Mouse (Mus musculus) urinary bladder, postnatal 25 days (tissue): ENCODE measurements at regions not wholly inside any gene's neighbourhood (a gene's known extent, or its start where the extent isn't known, plus 50 kb on each side); places are given as distances from the start of the nearest gene placed in this dataset.

Experiments used
- DNase-seq: peaks from one replicate; pipeline ENCODE4 v3.0.0; 2022; ENCODE audit warnings: low spot score

GRCm38 (mm10) chr15:59786706-59787425 is 229.5 kb downstream of the 4933412E24Rik start:
- DNase-seq: peak; percentile 33

GRCm38 (mm10) chr15:59785981-59786380 is 230.4 kb downstream of the 4933412E24Rik start:
- no peak for DNase-seq

DNA sequence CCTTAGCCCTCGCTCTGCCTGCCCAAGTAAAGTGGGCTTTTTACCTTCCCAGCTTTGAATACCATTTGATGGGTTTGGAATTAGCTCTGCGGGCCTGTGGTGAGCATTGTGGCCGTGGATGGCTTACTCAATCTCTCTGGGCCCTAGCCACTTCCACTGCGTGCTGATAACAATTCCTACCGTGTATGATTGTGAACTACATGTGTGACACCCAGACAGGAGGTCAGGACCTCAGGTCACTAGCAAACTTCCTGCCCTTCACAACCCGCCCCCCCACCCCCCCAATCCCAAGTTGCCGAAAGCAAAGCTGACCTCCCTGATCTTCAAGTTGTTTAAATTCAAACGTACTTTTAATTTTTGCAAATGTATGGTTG is 231.9 kb downstream of the 4933412E24Rik start:
- no peak for DNase-seq

GRCm38 (mm10) chr15:59783782-59784555 is 232.4 kb downstream of the 4933412E24Rik start:
- peak; percentile 28 for DNase-seq

- no peak for DNase-seq
Measured at GRCm38 (mm10) chr15:59783393-59783781, 233.0 kb downstream of the 4933412E24Rik start.

DNA sequence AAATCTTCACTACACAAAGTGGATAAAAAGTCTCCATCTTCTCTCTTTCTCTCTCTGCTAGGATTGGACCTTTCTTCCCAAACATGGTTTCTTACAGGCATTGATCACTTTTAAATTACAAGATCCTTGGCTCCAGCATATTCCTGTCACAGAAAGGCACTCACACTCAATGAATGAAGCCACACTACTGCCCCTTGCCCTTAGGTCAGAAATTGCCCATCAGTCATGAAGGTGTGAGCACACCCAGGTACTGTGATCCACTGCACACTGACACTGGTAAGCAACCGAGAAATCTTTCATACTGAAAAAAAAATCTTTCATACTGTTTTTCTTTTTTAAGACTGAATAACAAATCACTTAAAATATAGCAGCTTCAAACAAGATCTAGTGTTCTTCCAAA is 235.9 kb downstream of the 4933412E24Rik start:
- no peak for DNase-seq

DNA sequence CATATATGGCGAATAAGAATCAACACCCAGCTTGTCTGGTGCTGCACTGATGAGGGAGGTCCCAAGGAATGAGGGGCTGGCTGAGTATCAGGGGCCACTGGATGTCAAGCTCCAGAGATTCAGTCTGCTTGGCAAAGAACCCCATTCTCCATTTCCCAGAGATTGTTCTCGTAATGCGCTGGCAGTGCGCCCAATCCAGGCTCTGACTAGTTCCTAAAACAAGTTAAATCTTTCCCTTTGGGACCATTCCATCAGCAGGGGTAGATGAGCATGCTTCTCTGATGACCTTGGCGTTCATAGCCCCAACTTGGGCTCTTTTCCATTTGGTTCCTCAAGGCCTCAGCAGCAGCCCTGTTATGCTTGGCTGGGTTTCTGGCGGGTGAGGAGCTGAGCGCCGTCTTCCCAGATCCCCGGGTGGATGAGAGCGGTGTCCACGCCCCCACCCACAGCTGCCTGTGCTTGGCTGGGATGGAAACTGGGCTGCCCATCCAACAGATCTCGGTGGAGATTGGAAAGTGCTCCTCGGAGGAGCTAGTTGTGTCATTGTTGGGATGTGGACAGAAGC is 239.0 kb downstream of the 4933412E24Rik start:
- DNase-seq: peak; percentile 66

GRCm38 (mm10) chr15:59775781-59776180 is 240.6 kb downstream of the 4933412E24Rik start:
- no peak for DNase-seq

DNA sequence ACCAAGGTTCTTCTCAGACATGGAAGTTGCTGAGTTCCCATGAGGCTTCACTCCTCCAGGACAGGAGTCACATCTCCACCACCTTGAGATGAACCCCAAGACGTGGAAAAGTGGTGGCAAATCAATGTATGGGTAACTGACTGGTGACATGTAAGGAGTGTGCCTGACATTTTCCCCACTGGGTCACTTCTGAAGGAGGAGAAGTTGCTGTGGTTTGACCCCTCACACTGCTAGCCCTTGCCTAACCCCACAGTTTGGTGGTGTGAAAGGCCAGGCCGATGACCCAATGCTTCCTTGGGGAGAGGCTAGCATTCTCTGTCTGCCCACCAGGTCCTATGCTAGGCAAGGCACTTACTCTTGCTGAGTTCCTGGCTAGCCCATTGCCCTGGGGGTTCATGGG is 242.4 kb downstream of the 4933412E24Rik start:
- DNase-seq: no peak

DNA sequence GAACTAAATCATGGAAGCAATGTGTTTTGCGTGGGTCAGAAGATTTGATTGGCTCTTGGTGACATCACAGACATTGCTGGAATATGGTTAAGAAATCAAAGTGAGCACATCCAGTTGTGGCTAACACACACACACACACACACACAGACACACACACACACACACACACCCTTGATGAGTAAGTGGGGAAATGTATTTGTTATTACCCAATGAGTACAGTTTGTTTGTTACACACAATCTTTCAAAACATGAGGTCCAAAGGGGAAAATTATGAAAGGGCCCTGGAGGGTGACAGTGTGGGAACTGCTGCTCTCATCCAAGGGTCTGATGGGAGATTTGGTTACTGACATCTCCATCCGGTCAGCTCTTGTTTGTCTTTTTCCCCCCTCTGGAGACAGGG is 243.8 kb downstream of the 4933412E24Rik start:
- no peak for DNase-seq

- DNase-seq: no peak
Measured at GRCm38 (mm10) chr15:59762061-59762460, 254.4 kb downstream of the 4933412E24Rik start.

DNA sequence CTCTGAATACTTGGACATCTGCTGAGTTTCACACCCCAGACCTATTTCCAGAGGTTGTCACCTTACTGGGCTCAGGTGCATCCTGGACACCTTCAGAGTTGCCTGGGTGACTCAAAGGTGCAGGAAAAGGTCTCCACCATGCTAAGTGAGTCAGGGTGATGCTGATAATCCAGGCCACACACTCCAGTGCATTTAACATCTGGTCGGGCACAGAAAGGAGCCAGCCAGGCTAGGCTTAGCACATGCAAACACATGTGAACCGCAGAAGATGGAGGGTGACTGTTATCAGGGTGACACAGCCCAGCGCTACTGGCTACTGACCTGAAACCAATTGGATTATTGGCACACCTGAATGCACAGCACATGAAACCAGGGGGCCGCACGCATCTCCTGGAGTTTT is 255.9 kb downstream of the 4933412E24Rik start:
- DNase-seq: no peak

DNA sequence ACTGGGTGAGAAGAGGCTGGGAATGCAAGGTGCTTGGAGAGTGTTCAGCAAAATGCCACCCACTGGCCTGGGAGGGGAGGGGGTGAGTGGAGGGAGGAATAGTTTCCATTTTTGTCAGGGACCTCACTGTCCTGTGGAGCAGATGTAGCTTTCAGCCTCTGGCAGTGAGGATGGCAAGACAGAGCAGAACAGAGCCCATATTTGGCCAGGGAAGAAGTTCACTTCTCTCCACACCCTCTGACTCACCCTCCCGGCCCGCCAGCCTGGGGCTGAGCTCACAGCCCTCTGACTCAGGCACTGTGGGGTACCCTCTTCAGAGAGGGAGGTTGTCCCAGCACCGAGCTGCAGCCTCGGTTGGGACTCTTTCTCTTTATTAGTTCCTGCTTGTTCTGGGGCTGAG is 256.8 kb downstream of the 4933412E24Rik start:
- DNase-seq: peak; percentile 63

GRCm38 (mm10) chr15:59758971-59759370 is 257.4 kb downstream of the 4933412E24Rik start:
- DNase-seq: no peak

DNA sequence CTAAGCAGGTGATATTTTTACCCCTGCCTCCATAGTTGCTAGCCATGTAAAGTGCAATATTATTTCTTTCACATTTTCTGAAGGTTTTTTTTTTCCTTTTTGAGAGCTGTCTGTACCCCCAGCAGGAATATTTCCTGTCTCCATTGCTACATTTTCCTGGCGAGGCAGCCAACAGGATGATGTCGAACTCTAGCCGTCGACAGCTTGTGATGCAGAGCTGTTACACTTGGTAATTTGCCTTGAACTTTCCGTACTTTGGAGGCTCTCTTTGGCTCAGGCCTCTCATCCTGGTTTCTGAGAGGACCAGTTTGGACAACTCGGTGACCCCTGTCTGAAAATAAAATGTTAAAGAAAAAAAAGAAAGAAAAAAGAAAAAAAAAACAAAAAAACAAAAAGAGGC is 260.3 kb downstream of the 4933412E24Rik start:
- DNase-seq: no peak

GRCm38 (mm10) chr15:59754906-59755305 is 261.5 kb downstream of the 4933412E24Rik start:
- DNase-seq: no peak

- DNase-seq: no peak
Measured at GRCm38 (mm10) chr15:59752277-59752676, 264.1 kb downstream of the 4933412E24Rik start.

DNA sequence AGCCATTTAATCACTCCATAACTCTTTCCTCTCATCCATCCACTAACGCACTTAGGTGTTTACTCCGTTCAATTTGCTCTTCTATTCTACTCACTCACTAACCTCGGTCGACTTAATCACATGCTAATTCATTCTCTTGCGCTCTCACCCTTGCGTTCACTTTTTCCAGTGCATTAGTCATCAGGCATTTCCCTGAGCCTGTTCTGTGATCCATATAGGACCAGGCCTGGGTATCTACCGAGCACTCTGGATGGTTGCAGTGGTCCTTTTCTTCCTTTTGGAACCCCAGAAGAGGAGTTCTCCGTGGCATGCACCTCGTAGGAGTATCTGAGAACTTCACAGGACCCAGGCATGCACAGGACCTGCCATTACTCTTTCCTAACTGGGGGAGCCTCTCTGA is 270.1 kb downstream of the 4933412E24Rik start:
- no peak for DNase-seq

DNA sequence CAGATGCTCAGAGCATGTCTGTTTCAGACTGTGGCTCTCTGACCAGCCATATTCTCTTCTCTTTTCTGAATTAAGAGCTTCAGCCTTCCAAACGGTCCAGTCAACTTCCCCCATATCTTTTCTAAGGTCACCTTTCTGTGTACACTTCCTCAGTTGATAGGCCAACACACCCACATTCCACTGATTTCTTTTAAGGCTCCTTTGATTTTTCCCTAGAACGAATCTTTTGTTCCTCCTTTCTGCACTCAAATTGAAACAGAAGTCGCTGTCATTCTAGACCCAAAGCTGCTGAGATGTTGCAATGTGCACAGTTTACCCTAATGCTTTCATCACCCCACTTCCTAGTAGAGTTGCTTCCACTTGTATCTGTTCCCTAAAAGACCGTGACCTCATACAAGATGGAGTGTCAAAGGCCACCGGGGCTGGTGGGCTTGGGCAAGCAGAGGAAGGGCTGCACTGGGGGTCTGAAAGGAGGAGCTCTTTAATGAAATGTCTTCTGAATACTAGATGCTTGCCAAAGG is 271.9 kb downstream of the 4933412E24Rik start:
- DNase-seq: no peak

DNA sequence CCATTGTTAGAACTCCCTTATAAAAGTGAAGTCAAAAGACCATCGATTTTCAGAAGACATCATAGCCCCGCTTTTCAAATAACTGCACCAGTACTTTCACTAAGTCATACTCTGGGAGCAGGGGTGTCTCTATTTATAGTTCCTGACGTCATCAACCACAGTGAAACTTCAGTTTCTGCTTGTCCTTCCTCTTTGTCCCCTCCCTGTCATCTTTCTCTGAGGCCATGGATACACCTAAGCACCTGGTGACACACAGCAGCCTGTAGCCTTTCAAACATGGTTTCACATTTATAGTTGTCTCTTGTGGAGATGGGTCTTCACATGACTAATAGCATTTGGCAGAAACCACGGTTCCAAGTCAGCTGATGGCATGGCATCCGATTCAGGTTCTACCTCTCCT is 277.2 kb downstream of the 4933412E24Rik start:
- no peak for DNase-seq

DNA sequence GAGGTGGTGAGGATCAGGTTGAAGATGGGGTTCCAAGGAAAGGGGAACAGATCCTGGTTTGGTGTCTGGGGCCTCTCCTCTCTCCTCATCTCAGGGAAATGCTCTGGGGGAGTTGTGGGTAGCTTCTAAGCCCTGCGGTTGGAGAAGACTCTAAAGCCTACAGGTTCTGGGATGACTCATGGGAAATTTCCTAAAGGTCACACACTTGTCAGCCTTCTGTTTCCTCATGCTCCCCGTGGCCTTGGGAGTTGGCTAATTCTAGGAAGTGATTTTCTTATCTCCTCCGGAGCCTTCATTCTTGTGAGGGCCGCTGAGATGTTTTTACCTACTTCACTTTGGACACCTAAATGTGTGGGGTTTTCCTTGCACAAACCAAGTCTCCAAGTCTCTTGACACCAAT is 279.2 kb downstream of the 4933412E24Rik start:
- DNase-seq: no peak

DNA sequence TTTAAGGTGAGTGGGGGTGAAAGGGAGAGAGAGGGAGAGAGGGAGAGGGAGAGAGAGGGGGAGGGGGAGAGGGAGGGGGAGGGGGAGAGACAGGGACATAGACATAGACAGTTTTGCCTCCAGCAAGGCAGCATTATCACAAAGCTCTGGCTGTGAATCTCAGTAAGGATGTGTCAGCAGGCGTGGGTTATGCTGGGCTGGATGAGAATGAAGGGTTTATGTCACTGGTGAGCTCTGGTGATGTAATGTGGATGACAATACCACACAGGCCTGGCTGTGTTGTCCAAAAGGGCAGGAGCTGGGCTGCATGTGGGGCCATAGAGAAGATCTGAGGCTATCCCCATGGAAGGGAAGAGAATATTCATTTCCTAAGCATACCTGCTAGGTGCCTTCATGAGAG is 282.0 kb downstream of the 4933412E24Rik start:
- DNase-seq: no peak

- DNase-seq: no peak
Measured at GRCm38 (mm10) chr15:59733932-59734331, 282.5 kb downstream of the 4933412E24Rik start.
